Mouse (Mus musculus): ENCODE data around the gene Ush2a.

Gene Ush2a

DNA sequence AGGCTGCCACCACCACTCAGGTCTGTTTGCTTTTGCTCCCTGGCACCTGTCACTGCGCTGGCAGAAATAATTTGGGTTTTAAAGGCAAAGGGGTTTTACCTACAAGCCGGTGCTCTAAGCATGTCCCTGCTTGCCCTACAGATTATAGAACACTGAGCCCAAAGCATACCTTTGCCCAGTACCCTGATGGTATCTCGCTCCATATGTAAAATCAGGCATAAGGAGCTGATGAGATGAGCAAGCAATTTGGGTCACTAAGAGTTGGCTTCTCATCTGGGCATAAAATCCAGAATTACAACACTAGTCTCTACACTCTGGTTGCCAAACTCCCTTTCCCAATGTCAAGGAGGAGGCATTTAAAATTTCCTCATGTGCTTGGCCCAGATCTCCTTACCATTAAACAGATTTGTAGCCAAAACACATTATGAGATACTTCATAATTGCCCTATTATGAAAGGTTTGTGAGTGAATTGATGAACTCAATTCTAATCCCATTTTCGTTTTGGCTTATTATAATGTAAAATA, 616.8 kb downstream of the Ush2a start:
- no peak for DNase-seq (ENCODE audit: low spot score)

DNA sequence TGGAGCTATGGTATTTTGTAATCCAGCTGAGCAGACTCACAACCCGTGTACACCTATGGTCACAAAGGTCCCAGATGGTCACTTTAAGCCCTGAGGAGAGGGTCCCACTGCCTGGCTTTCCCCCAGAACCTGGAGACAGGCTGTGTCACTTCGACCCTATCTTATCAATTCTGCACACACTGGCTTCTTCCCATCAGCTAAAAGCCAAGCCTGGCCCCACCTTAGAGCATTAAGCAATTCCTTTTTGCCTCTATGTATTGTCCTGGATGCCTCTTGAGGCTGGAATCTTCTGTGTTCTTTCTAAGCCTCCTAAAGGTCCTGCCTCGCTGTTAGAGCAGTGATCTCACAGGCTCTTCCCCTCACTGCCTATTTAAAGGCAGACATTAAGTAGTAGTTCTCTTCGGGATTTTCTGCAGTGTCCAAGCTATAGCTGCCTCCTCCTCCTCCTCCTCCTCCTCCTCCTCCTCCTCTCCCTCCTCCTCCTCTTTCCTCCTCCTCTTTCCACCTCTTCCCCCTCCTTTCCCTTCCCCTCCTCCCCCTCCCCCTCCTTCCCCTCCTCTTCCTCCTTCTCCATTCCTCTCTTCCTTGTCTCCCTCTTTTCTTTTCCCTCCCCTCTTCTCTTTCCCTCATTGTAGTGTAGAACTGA, 635.2 kb downstream of the Ush2a start:
- no peak for DNase-seq (ENCODE audit: low spot score)

DNA sequence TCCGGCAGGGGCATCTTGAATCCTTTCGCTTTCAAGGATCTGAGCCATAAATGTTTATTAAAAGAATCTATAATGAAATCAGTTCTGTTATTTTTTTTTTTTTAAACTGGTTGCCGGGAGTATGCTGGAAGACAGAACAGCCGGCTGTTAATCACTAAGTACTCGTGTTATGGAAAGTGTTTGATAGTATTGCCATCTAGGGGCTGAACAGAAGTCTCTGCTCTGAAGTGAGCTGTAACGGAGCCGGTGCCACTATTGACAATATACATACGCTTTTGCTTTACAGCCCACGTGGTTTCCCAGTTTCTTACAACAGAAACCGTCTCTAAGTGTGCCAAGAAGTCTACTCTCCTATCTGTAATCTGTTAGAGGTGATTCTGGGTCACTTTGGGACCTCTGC, 642.3 kb downstream of the Ush2a start:
- no peak for DNase-seq (ENCODE audit: low spot score)

DNA sequence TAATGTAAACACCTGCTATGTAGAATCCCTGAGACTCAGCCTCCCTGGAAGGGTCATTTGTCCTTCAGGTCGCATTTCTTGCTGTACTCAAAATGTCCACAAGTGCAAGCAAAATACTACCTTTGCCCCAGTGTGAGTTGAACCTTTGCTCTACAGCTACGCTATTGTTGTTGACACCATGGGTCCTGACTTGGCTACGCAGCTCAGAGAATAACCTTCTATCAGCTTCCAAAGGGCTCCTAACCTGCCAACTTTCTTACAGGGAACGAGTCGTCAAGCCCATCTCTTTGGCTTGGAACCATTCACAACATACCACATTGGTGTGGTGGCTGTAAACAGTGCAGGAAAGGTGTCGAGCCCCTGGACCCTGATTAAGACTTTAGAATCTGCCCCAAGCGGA, 644.4 kb downstream of the Ush2a start:
- no peak for DNase-seq (ENCODE audit: low spot score)

DNA sequence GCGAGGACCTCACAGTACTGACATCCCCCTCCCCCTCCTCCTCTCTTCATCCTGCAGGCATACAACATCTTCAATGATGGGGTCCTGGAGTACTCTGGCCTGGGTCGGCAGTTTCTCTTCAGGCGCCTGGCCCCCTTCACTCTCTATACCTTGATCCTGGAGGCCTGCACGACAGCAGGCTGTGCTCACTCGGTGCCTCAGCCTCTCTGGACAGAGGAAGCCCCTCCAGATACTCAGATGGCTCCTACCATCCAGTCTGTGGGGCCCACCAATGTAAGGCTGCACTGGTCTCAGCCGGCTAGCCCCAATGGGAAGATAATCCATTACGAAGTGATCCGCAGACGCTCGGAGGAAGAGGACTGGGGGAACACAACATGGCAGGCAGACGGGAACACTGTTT, 648.8 kb downstream of the Ush2a start:
- no peak for DNase-seq (ENCODE audit: low spot score)

DNA sequence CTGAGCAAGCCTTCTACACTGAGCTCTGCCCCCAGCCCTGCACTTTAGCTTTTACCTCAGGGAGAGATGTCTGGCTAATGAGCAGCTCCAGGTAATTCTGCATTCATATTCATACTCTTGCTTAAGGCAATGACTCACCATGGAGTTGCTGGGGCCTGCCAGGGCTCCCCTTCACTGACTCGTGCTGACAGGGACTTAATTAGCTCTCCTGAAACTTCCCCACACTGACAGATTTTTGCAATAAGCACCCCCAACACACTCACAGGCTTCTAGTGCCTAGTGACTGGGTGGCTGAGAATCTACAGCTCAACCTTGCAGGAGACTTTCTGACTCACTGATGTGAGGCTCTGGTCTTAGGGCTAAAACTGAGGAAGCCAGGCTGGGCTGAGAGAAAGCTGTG, 658.1 kb downstream of the Ush2a start:
- DNase-seq (ENCODE audit: low spot score), result no peak

DNA sequence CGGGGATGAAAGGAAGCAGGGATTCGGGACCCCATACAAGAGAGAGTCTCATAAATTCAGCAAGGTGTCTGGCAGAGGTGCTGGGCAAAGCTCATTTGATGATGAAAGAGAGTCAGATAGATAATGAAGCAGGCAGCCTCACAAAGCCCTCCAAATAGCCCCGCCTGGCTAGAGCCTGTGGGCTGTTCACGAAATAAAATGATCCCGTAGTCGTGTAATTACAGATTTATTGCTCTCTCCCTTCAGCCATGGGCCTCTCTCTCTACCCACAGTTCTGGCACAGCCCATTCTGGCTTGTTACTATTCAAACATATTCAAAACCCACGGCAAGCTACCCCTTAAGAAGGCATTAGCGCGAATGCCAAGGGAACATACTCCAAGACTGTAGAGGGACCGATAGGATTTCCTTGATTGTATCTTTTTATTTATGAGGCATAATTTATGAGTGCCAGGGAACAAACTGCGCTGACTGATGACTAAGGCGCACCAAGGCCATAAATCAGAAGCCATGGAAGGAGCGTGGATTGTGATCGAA, 675.5 kb downstream of the Ush2a start:
- no peak for DNase-seq (ENCODE audit: low spot score)

DNA sequence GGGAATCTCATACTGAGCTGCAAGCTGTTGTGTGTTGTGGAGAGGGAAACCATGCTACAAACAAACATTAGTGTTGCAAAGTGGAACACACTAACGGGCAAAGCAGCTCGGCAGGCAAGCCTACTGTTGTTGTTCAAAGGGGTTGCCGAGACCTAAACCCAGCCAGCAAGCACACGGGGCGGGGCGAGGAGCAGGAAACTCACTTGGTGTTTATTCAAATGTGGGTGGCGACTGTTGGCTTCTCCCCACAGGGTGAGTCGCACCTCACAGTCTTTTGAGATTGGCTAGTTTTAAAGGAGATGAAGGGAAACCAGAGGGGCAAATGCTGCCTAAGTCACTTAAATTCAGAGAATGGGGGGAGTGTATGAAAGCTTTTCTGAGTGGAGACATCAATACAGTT, 683.5 kb downstream of the Ush2a start:
- no peak for DNase-seq (ENCODE audit: low spot score)

DNA sequence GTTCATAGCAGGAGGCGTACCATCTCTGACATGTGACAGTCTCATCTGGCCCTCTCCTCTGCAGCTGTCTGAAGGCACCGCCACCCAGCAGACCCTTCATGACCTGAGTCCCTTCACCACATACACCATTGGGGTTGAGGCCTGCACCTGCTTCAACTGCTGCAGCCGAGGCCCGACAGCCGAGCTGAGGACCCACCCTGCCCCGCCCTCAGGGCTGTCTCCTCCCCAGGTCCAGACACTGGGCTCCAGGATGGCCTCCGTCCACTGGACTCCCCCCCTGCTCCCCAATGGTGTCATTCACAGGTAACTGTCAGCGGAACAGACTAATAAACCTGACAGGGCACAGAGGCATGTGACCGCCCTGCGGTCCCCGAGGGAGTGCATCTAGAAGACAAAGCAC, 685.0 kb downstream of the Ush2a start:
- no peak for DNase-seq (ENCODE audit: low spot score)

DNA sequence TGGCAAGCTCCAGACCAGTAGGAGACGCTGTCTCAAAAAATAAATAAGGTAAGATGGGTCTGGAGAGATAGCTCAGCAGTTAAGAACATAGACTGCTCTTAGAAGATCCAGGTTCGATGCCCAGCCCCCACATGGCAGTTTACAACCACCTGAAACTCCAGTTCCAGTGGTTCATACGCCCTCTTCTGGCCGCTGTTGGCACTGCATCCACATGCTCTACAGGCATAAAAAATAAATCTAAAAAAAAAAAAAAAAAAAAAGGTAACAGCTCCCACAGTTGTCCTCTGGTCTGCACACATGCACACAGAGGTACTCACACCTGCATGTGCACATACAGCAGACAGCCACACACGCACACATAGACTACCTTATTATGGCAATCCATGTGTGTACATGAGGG, 686.0 kb downstream of the Ush2a start:
- DNase-seq (ENCODE audit: low spot score), result peak; percentile 15

DNA sequence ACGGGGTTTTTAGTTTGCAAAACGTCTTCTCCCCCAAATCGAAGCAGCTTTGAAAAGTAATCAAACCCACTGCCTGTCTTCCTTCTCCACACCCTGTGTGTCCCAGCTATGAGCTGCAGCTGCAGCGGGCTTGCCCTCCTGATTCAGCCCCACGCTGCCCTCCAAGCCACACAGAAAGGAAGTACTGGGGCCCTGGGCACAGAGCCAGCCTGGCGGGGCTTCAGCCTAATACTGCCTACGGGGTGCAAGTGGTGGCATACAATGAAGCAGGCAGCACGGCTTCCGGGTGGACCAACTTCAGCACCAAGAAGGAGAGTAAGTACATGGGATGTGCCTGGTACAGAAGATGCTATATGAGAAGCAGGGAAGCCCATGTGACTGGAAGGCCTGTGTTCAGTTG, 686.5 kb downstream of the Ush2a start:
- no peak for DNase-seq (ENCODE audit: low spot score)

DNA sequence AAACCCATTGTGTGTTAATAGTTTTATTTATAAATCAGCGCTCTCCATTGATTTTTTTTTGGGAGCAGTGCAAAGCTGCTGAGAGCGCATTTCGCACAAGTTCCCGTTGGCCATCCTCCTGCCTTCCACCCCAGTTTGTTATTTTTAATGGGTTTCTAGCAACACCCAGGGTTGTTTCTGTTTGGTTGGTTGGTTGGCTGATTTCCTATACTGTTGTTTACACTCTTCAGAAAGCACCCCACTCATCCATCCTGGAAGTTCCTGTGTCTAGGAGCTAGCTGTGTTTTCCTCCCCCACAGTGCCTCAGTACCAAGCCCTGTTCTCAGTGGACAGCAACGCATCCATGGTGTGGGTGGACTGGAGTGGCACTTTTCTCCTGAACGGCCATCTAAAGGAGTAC, 689.3 kb downstream of the Ush2a start:
- no peak for DNase-seq (ENCODE audit: low spot score)

DNA sequence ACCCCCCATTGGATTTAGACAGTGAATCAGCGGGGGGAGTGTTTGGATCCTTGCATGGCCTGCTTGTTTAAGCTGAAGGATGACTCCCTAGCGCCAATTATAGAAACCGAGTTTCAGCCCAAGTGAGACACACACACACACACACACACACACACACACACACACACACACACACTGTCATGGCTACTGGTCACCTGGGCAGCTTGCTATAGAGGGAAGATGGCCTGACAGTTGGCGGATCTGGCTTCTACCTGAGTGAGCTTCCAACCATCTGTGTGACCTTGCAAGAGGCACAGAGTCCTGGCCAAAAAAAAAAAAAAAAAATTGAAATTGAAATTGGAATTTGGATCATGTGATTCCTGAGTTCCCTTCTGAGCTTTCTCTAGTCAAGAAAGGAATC, 690.7 kb downstream of the Ush2a start:
- no peak for DNase-seq (ENCODE audit: low spot score)

DNA sequence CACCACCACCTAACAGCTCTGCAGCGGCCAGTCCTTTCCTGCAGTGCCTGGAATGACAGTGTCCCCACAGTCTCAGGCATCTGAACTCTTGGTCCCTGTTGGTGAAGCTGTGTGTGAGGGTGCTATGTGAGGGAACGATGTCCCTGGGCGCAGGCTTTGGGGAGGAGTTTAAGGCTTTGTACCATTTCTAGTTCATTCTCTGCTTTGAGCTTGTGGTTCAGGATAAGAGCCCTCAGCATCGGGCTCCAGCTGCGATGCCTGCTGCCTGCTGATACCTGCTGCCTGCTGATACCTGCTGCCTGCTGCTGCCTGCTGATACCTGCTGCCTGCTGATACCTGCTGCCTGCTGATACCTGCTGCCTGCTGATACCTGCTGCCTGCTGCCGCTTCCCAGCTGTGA, 711.3 kb downstream of the Ush2a start:
- peak; percentile 16 for DNase-seq (ENCODE audit: low spot score)

DNA sequence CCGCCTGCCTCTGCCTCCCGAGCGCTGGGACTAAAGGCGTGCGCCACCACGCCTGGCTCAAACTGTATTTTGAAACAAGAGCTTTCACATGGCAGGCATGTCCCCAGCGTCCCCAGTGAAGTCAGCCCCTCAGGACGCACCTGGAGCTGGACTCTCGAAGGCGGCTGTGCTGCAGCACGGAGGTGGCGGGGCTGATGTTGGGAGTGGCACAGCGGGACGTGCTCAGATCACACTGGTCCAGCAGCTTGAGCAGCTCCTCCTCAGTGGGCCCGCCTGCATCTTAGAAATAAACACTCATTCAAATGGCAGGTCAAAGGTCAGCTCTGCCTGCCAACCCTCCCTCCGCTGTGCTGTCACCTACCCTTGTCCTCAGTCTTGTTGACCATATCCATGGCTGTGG, 712.1 kb downstream of the Ush2a start:
- no peak for DNase-seq (ENCODE audit: low spot score)

DNA sequence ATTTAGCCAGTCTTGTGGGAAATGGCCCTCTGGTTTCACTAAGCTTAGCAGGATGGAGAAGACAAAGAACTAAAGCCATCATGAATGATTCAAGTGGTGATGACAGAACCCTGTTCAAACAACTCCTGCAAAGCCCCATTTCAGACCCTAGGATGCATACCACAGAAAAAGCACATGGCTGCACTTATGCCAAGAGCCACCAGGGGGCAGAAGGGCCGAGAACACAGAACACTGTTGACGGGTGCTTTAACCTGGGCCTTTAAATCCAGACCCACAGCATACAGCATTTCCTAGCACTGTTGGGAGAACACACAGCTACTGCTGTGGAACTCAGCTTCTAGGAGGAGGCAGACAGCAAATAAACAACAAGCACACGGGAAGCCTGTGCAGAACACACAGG, 718.2 kb downstream of the Ush2a start:
- peak; percentile 73 for DNase-seq (ENCODE audit: low spot score)

DNA sequence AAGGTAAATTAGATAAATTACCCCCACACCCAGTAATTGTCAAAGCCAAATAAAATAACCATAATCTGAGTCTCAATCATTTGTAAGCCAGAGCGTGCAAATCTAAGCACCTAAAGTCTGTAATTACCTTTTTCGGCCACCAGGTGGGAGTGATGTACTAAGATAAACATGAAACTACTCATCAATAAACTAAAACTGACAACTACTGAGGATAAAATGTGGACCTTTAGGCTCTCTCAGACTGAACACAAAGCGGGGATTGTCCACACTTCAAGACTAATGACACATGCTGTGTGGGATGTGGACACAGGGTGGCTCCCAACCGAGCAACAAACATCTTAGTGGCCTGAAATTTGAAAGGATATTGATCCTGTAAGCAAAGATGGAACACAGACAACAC, 731.4 kb downstream of the Ush2a start:
- peak; percentile 69 for DNase-seq (ENCODE audit: low spot score)

DNA sequence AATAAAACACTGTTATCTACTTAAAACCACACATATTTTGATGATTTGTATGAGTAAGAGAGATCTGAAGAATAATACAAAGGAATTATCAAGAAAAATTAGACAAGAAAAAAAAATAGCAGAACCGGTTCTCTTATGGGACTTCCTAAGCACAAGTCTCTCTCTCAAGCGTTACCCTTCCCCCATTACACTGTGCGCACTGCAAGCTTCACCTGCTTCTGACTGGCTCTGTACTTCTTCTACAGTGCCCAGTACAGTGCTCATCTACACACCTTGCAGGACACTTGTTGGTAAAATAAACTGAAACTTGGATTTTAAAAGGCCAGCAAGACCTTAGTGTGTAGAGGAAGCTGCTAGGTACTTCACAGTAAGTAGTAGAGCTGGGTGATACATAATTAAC, 736.1 kb downstream of the Ush2a start:
- DNase-seq (ENCODE audit: low spot score), result no peak

DNA sequence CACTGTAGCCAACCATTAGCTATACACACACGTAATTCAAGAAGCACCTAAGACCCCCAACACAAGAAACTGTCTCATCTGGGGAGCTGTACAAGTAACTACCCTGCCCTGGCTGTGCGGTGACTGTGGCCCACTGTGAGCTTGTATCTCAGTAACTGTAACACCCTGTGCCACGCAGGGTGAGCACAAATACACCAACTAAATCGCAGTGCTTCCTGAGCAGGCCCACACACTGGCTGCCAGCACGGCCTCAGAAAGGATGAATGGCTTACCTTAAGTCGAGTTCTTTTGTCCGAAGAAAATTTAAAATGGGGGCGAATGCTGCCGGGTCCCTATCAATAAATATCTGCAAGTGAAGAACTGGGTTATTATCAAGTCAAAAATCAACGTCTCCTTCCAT, 738.2 kb downstream of the Ush2a start:
- no peak for DNase-seq (ENCODE audit: low spot score)

DNA sequence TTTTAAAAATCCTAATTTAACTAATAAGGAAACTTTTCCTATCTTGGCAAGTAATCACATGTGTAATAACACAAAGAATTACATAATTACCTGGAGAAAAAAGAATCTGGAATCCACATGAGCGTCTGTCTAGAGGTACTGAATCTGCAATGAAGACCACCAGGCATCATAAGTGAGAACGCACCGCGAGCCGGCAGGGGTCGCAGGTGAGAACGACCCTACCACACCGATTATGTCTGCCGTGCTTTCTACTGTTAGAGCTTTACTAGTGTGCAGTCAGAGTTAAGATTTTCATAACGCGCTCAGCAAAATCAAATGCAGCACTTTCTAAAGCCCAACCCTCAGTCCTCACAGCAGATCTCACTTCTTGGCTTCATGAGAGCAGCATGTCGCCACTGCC, 740.0 kb downstream of the Ush2a start:
- DNase-seq (ENCODE audit: low spot score), result no peak

DNA sequence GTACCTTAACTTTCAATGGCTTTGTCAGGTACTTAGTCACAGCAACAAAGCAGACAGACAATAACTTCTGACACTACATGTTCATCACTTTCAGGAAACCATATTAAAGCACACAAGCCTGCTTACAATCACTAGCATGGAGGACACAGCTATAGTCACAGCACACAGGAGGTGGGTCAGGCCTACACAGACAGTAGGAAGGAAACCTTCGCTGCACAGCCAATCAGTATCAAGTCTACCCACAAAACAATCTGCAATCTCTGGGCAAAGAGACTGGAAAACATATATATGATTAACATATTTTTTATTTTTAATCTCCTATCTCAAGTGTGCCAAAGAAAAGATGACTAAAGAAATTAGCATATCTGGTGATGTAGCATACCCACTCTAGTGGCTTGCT, 743.0 kb downstream of the Ush2a start:
- no peak for DNase-seq (ENCODE audit: low spot score)

DNA sequence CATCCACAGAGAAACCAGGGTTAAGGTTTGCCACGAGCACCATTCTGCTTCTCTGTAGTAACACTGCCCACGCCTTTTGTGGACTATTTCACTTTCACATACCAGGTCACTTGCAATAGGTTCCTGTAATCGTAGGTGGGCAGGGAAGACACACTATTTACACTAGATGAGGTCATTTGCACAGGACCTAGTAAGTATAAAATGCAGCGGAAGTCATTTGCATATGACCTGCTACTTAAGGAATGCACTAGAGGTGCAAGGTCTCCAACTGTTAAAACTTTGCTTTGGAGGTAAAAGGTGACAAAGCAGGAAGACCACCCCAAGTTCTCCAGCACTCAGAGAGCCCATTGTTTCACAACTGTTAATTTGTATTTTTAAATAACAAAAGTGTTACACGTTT, 744.4 kb downstream of the Ush2a start:
- no peak for DNase-seq (ENCODE audit: low spot score)

DNA sequence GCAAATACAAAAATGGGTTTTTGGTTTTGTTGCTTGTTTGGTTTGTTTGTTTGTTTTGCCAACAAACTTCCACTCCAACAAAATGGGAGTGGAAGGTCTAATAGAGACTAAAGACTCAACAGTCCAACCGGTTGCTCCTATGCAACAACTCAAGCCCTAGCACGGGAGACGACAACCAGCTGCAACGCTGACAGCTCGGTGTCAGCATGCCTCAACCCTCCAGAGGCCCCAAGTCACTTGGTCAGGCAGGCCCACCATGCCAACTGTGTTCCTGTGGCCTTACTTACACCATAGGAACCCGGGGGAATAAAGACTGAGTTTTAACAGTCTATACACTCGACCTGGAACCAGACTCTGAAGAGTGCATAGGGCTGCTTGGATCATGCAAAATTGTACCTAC, 745.0 kb downstream of the Ush2a start:
- DNase-seq (ENCODE audit: low spot score), result no peak

DNA sequence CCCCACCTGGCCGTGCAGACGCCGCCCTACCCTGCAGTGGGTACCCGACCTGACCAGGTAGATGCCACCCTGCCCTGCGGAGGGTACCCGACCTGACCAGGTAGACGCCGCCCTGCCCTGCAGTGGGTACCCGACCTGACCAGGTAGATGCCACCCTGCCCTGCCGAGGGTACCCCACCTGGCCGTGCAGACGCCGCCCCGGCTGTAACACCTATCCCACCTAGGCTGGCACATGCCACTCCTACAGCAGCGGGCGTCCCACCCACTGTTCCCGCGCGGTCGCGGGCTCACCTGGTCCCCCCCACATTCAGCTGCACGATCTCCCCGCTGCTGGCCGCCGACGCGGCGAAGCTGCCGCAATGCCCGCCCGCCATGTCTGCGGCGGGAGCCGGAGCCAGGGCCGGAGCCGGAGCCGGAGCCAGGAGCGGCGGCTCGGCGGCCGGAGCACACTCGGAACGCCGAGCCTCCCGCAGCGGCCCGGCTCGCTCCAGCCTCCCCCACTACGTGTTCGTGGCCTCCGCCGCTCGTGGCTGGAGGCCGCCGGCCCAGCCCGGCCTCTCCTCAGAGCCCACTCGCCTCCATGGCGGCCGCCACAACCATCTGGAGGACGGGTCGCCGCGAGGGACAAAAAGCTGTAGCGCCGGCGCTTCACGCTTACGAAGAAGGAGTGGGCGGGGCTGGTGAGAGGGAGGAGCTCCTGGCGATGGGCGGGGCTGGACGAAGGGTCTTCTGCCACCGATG, 745.6 kb downstream of the Ush2a start, which contains the start of gene Kctd3:
TSS of gene Kctd3 (minus strand) at position 603 of the 741 bp plus-strand sequence.
- peak; percentile 98 for DNase-seq (ENCODE audit: low spot score)

Measured in embryo, embryonic 10 days (tissue).